Mouse (Mus musculus) lung, postnatal 14 days (tissue): Measurements from ENCODE around the gene Ntpcr.

Source experiments
- DNase-seq: peaks from one replicate; pipeline ENCODE4 v3.0.0; 2021

Ntpcr gene

DNA sequence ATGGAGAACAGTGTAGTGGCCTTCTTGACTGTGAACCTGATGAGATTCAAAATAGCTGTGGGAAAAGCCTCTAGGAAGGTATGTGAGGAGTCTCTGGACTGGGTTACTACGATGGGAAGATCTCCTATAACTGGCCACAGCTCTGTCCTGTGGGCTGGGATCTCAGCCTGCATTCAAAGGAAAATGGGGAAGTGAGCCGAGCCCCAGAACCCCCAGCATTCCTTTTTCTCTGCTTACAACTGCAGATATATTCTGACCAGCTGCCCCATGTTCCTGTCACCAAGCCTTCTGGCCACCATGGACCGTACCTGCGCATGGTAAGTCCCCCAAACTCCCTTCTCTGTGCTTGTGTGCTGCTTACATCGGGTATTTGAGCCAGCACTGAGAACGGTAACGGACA is at the start of gene Ntpcr:
Gene Ntpcr (plus strand): TSS at position 218 of the 400 bp plus-strand sequence.
- DNase-seq = no peak

DNA sequence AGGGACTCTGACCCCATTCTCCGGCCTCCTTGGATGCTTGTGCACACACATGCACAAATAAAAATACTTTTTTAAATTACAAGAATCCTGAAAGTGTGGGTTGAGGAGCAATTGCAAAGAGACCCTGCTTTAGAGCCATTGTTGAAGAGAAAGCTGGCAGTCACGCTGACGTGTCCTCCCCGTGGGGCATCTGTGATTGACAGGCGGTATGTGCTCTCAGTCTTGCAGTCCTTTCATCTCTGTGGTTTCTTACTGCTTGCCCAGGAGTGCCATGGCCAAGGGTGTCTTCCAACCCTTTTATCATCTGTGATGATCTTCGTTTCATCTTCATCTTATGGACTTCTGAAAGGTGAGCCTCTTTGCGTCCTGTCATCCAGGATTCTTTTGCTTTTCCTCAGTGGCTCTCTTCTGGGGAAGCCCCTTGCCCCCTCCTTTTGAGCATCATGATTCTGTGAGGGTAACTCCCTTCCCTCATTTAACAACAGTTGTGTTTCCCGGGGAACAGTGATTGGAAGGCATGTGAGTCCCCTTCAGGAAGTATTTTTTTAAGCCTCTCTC is 48.8 kb upstream of the Ntpcr start:
- DNase-seq = no peak

DNA sequence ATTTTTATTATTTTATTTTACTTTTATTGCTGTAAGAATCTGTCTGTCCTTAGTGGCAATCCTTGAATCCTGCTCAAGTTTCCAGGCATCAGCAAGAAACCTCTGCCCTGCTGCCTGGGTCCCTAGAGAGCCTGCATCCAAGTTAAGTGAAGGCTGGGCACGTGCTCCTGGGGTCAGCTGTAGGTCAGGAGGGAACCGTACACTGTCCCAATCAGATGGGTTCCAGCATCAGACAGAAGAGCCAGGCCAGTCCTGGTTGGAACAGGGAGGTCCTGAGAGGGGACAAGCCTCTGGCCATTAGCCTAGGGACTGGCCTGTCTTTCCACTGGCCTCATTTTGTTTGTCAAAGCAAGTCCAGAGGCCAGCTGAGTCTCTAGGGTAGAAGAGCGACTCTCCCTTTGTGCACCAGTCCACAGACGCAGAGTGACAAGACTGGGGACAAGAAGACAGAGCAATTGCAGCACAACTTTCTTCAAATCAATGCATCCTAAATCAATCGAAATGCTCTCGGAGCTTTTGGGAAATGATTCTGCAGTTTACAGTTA is 44.5 kb upstream of the Ntpcr start:
- no peak for DNase-seq

DNA sequence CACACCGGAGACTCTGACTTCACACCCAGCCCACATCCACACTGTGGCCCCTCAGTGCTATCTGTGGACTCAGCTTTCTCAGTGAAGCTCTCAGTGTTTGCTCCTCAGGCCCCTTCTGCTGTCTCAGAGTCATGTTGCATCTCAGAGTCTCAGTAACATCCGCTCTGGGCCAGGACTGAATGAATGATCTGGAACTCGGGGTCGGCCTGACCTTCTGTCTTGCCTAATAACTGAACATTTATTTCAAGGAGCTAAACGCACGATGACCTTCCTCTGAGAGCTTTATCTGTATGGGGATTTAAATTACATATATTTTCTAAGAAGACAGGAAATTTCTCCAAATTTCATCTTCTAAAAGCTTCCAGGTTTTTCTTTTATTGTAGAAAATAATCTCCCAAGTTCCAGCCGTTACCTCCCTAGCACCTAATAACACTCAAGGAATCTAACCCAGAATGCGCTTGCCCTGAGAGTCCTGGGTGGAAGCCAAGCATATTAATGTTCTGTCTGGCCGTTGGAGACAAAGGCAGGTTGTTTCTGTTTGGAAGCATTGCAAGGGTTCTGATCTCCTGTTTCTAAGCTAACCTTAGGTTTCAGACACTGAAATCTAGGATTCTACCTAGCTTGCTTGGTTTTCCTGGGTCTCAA is 43.4 kb upstream of the Ntpcr start:
- DNase-seq = no peak

DNA sequence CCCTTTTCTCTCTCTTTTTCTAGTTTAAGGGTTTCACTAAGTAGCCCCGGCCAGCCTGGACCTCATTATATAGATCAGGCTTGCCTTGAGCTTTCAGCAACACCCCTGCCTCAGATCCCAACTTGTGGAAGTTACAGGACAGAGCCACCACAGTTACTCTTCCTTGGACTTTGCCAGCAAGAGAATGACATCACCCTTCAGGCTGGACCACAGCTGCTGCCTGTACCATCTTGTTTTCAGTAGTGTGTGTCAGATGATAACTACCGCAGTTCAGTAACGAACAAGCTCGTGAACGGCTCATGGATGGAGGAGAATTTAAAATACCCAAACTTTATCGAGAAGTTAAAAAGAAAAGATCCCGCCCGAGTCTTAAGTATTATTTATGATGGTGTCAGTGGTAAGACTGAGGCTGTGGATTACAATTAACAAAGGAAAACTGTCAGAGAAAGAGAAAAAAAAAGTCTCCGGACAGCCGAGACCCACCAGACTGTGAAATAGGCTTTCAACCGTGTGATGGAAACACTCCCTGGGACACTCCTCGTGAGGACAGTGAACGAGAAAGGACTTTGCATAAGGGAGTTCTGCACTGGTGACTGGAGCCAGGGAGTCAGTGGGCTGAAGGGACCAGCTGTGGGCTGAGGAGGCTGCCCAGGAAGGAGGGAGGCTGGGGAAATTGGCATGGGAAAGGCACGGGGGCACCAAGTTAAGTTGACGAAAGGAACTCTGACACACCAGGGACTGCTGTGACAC is 39.4 kb upstream of the Ntpcr start:
- no peak for DNase-seq

DNA sequence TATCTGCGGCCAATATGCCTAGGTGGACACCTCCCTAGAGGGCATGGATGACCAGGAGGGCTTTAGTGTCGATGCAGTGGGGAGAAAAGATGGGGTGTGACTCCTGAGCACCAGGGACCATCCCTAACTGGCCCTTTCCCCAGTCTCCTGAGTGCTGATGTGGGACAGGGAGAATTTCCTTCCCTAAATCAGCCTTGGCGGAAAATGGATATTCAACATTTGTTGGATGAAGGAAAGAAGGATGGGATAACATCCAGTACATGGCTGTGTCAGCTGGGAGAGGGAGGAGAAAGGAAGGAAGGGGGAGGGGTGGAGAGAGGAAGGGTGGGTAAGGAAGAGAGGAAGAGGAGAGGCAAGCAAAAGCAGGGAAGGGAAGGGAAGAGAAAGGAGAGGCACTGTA is 38.8 kb upstream of the Ntpcr start:
- no peak for DNase-seq

DNA sequence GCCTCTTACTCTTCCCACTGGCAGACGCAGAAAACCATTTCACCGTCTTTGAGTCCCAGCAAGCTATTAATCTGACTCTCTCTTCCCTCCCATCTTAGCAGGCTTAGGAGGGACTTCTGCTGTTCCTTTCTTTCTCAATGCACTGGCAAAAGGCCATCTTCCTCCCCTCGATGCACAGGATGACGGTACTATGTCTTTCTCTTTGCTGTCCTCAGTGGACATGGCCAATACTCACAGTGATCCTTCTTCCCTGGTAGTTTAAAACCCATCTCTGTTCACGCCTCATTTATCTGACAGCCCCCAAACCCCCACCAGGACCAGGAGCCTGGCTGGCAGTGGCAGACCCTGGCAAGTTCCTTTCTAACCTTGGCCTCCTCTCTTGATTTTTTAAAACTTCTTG is 37.3 kb upstream of the Ntpcr start:
- DNase-seq = peak; percentile 24

DNA sequence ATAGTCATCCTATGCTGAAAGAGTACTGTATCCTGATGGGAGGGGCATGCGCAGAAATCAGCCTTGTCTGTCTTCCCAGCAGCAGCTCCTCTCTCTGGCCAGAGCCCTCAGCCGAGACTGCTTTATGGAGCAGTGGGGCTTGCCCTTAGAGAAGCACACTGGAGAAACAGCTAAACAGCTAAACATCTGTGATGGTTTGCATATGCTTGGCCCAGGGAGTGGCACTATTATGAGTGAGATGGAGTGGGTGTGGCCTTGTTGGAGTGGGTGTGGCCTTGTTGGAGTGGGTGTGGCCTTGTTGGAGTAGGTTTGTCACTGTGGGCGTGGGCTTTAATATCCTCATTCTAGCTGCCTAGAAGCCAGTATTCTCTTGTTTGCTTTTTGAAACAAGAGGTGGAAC is 36.6 kb upstream of the Ntpcr start:
- DNase-seq = no peak

DNA sequence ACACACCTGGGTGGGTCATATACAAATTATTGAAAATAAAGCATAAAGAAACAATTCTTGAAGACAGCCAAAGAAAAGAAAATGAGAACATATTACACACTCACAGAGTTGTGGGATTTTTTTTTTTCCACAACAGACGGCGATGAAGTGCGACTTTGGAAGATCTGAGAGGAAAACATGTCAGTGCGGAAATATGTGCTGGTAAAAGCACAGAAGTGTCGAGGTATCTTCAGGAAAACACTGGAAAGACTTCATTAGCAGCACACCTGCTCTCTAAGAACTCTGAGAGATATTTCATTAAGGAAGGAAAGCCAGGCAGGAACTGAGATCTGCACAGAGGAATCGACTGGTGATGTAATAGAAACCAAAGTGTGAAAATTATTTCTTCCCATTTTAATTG is 33.8 kb upstream of the Ntpcr start:
- no peak for DNase-seq

DNA sequence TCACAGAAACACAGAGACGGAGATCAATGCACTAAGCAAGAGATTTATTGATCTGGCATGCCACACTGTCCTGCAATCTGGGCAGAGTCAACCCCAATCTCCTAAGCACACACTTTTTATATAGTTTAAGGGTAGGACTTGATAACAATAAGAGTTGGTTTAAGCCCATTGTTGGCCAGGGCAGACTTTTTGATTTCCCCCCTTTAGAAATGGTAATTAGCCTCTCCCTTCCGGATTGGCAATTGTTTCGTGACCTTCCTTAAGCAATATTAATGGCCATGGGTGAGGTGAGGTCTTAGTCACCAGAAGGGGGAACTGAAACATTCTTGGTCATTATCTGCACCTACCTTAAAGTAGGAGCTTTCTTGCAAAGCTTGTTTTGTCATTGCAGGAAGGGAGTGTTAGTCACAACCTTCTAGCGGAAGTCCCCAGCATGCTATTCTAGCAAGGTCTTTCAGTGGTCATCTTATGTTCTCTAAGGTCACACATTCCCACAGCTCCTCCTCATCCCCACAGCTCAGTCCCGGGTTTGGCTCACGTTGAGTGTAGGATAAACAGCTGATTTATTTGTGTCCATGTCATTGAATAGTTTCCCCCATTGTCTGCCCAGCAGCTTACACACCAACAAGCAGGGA is 30.3 kb upstream of the Ntpcr start:
- no peak for DNase-seq

DNA sequence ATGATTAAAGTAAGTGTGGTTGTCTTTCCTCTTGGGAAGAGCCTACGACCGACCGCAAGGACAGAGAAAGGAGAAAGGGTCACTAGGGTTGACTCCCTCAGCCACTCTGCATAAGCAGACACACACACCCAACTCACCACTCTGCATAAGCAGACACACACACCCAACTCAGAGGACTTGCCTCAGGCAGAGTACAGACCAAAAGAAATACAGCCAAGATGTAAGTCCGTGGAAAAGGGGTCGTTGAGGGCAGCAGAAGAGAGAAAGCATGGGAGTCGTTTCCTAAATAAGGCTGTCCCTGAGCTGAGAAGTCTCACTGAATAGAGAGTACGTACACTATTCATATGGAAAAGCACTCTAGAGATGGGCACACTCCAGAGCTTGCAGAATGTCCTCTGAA is 29.4 kb upstream of the Ntpcr start:
- DNase-seq = no peak

DNA sequence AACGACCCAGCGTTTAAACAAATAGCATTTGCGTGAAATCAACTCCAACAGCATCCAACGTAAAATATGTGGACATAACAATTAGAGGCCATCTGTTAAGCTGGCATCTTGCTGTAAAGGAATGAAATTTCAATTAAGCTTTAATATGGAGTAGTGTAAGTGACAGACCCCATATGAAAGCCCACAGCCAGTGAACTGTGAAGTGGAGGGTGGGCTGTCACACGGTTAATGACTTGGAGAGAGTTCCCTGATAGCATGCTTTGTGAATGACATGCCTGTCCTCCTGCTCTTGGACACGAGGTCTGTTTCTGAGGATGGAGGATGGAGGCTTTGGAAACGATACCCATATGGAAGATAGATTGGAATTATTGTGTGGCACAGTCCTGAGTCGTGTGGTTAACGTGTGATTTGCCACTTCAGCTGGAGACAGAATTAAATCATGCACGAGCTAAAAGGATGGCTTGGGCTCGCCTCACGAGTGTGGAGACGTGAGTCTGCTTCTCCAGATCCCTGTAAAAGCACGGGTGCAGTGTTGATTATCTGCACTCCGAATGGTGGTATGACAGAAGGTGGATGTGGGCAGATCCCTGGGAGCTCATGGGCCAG is 26.8 kb upstream of the Ntpcr start:
- DNase-seq = no peak

DNA sequence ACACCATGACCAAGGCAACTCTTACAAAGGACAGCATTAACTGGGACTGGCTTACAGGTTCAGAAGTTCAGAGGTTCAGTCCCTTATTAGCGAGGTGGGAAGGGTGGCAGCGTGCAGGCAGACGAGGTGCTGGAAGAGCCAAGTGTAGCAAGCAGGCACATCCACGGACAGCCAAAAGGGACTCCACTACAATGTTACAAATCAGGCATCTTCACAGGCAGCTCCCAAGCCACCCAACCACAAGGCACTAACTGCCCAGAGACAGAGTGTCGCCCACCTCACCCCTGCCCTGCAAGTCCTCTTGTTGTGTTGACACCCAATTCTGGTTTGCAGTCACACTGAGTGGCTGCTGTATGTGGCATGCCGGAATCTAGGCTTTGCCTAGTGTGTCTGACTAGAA is 25.3 kb upstream of the Ntpcr start:
- no peak for DNase-seq

DNA sequence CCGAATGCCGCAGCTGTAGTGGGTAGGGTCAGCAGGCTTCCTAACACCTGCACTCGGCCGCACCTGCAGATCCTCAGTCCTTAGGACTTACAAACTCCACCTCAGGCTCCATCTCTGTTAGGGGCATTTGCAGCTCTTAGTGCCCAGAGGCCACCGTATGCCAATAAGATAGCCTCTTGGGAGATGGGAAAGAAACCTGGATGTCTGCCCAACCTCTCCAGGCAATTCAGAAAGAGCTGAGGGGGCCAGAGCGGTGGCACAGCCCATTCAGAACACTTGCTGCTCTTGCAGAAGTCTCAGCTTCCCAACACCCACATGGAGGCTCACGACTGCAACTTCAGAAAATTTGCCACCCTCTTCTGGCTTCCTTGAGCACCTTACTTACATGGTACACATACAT is 23.9 kb upstream of the Ntpcr start:
- no peak for DNase-seq

DNA sequence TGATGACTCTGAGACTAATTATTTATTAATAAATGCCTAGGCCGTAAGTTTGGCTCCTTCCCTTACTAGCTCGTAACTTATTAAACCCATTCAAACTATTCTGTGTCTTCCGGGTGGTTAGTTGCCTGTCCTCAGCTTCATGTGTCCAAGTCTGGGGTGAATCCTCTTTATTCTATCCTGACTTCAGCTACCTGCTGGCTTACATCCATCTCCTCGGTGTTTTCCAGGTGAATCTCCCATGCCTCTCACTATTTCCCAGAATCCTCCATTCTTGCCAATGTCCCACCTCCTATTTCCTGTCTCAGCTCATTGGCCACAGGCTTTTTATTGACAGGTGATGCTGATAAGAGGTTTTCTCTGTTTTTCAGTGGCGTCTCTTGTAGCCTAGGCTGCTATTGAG is 20.6 kb upstream of the Ntpcr start:
- no peak for DNase-seq

DNA sequence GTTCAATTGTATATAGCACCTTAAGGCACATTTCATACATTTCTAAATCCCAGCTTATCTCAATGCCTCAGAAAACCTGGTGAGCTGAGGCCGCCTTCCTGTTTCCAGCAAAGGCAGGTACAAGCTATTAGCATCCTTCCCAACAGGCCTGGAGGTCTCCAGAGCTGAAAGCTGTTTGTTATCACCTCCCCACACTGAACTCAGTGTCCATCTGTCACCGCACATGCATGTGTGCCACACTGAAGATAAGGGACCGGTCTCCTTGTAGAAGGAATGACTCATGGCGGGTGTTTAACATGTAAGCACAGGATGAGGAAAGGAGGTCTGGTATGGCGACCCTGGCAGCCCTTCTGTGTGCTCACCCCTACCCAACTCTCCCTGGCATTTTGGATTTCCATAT is 18.2 kb upstream of the Ntpcr start:
- DNase-seq = no peak

DNA sequence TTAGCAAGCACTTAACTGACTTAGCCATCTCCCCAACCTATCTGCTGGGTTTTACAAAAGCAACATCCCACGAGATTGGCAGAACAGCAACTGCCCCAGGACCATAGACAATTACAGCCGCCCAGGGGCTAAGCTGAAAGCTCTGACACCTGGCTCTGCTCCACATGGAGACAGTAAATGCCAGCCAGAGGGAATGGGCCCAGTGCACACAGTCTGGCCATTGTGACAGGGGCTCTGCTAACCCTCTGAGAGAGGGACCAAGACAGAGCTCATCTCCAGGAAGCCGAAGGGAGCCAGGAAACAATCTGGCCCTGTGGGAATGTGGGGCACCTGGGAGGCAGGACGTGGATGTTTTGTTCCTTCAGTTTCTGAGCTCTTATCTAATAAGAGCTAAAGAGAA is 13.6 kb upstream of the Ntpcr start:
- DNase-seq = no peak

DNA sequence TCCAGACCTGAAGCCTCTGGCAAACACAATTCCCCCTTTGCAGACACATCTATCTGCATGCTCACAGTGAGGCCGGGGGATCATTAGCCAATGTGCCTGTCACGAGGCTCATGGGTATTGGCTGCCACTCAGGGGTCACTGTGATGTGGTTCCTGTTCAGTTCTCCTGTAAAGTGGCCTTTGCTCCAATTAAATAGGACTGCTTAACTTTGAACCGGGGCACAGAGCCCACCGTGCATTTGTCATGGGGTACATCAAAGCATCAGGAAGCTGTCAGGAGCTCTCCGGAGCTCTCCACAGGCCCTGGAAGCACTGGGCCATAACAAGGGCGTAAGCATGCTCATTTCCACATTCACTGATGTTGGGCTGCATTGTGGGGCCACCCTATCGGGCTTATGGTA is 13.2 kb upstream of the Ntpcr start:
- DNase-seq = no peak

DNA sequence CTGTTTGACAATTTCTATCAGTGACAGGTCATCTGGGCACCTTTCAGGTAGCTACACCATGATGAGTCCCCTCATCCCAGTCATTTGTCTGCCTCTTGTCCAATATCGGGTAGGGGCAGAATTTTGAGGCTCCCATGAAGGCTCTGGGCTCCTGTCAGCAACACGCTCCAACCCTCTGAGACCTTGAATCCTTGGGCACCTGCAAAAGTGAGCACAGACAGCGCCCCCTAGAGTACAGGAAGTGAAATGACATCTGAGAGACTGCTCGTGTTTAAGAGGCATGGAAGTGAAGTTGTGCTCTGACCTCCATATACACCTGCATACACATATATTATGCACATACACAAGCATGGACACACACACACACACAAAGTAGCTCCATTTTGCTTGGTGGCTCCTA is 10.8 kb upstream of the Ntpcr start:
- no peak for DNase-seq

DNA sequence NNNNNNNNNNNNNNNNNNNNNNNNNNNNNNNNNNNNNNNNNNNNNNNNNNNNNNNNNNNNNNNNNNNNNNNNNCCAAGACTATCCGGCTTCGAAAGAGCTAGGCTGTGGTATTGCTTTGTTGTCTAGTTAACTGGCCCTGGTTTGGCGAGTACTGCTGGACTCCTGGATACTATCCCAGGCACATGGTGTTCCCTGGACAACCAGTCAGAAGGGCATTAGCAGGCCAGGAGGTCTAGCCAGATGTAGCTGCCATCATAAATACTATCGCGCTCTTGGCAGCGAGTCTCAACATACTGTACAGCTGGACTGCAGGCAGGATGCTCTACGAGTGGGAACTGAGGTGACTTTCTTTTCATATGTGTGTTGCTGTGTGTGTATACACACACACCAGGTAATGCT is 7.1 kb upstream of the Ntpcr start:
- DNase-seq = no peak

DNA sequence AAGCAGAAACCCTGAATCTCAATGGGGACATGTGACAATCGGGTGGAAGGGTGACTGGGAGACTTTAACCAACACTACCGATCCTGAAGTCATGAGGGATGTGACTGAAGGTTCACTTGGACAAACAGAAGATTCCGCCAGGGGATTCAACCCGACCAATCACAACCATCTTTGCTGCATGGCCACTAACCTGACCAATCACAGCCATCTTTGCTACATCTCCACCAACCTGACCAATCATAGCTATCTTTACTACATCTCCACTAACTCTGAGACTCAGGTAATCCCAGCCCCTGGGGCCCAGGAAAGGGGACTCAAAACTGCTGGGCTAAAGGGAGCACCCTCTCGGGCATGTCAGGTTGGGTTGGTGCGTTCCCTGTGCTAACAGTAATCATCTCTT is 6.3 kb upstream of the Ntpcr start:
- no peak for DNase-seq

DNA sequence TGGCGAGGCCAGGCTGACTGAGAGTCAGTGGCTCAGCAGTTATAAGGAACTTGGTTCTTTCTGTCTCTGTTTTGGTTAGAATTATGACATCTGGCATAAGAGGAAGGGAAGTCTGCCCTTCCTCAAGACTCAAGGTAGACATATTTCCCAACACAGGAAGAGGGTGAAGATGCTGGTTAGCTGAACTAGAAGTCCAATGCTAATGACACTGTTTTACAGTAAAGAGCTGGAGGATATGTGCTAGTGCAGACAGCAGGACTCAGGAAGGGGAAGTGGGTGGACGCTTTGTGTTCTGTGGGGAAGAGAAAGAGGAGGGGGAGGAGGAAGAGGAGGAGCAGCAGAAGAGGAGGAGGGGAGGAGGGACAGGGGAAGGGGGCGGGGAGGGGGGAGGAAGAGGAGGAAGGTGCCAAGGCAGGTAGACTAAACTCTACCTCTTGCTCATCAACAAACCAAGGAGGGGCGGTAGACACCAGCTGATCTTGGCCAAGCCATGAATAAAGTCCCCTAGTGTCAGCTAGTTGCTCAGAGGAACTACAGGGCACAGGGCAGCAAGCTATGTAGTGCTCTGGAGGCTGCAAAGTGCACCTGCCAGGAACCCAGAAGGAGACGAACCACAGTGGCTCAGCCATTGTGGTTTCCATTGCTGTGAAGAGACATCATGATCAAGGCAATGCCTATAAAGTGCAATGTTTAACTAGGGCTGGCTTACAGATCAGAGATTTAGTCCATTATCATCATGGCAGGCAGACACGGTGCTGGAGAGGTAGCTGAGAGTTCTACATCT is 4.5 kb upstream of the Ntpcr start:
- DNase-seq = no peak

DNA sequence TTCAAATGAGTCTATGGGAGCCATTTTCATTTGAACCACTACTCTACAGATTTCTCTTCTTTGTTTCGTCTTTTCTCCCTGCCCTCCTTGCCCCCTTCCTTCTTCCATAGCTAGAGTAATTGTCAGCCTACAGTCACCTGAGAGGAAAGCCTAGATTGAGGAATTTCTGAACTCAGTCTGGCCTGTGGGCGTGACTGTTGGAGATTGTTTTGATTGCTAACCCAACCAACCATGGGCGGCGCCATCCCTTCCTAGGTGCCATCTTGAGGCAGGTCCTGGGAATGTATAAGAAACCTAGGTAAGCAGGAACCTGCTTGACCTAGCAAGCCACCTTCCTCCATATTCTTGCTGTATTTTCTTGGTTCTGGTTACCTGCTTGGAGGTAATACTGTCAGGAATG is 3.6 kb upstream of the Ntpcr start:
- no peak for DNase-seq
